Mouse (Mus musculus) kidney, adult 8-10 months (tissue): Measurements from ENCODE around the gene Gm42742.

ENCODE experiments used
- DNase-seq, 2 experiments: peaks; one replicate each; pipeline ENCODE4 v3.0.0; 2022

Gm42742 gene

GRCm38 (mm10) chr7:127019306-127019960, 1.5 kb downstream of the Gm42742 start:
- DNase-seq: no peak

- DNase-seq: no peak
These were observed 2.2 kb downstream of the Gm42742 start for GRCm38 (mm10) chr7:127018416-127019305.

GRCm38 (mm10) chr7:127017950-127018345, 2.9 kb downstream of the Gm42742 start:
- DNase-seq: no peak

GRCm38 (mm10) chr7:127016971-127017949, 3.6 kb downstream of the Gm42742 start, which contains the start of gene Pagr1a:
Gene Pagr1a (minus strand): TSS chr7:127017352.
- peak; percentile 98 for DNase-seq

GRCm38 (mm10) chr7:127016486-127016938, 4.4 kb downstream of the Gm42742 start:
- no peak for DNase-seq

GRCm38 (mm10) chr7:127016481-127016485, 4.6 kb downstream of the Gm42742 start, which contains the start of gene Pagr1b:
Gene Pagr1b (minus strand): TSS chr7:127016484.
- no peak for DNase-seq

- peak; percentile 75 to 80 for DNase-seq
These were observed 4.8 kb downstream of the Gm42742 start for GRCm38 (mm10) chr7:127016081-127016480.

- no peak for DNase-seq
These were observed 5.9 kb downstream of the Gm42742 start for GRCm38 (mm10) chr7:127014993-127015392.

GRCm38 (mm10) chr7:127014320-127014719, 6.6 kb downstream of the Gm42742 start, which contains the start of gene Mvp:
Gene Mvp (minus strand): TSS chr7:127014621.
- DNase-seq: peak; percentile 81 to 86

GRCm38 (mm10) chr7:127013385-127013784, 7.5 kb downstream of the Gm42742 start:
- DNase-seq: no peak

- no peak for DNase-seq
These were observed 8.1 kb downstream of the Gm42742 start for GRCm38 (mm10) chr7:127012845-127013244.

GRCm38 (mm10) chr7:127012374-127012773, 8.5 kb downstream of the Gm42742 start:
- DNase-seq: no peak

GRCm38 (mm10) chr7:127011717-127012116, 9.2 kb downstream of the Gm42742 start:
- DNase-seq: no peak

GRCm38 (mm10) chr7:127011051-127011450, 9.8 kb downstream of the Gm42742 start:
- DNase-seq: no peak

- DNase-seq: no peak
These were observed 11.4 kb downstream of the Gm42742 start for GRCm38 (mm10) chr7:127009307-127010085.

GRCm38 (mm10) chr7:127008239-127009019, 12.5 kb downstream of the Gm42742 start:
- DNase-seq: peak in 1 of 2 experiments; percentile 44

GRCm38 (mm10) chr7:127007313-127008024, 13.4 kb downstream of the Gm42742 start:
- DNase-seq: no peak

- no peak for DNase-seq
These were observed 16.6 kb downstream of the Gm42742 start for GRCm38 (mm10) chr7:127004122-127004875.

- DNase-seq: no peak
These were observed 17.3 kb downstream of the Gm42742 start for GRCm38 (mm10) chr7:127003620-127004019.

GRCm38 (mm10) chr7:126999568-126999967, 21.3 kb downstream of the Gm42742 start:
- DNase-seq: no peak
